Mouse (Mus musculus) liver, embryonic 13.5 days (tissue): ENCODE measurements at regions not wholly inside any gene's neighbourhood (a gene's known extent, or its start where the extent isn't known, plus 50 kb on each side); places are given as distances from the start of the nearest gene placed in this dataset.

Source experiments
- ATAC-seq: fragments of 200-750 bp; cut with Nextera tagmentation; 2 replicates; pipeline ENCODE4 v1.8.0; 2017; ENCODE audit warnings: low read depth, mild to moderate bottlenecking, moderate number of reproducible peaks, moderate library complexity
- DNase-seq: peaks from one replicate; pipeline ENCODE4 v3.0.0; 2022
- H3K27ac ChIP-seq: fragments of 300-500 bp; sonication (generic); 2 replicates; pipeline ENCODE4 v1.5.1; 2015; ENCODE audit warnings: moderate library complexity, mild to moderate bottlenecking, inconsistent platforms
- H3K27me3 ChIP-seq: fragments of 300-500 bp; sonication (generic); 2 replicates; pipeline ENCODE4 v1.6.1; 2015; ENCODE audit warnings: mild to moderate bottlenecking, inconsistent platforms
- H3K36me3 ChIP-seq: fragments of 300-500 bp; sonication (generic); 2 replicates; pipeline ENCODE4 v1.6.1; 2015; ENCODE audit warnings: mild to moderate bottlenecking, inconsistent platforms
- H3K4me1 ChIP-seq: fragments of 300-500 bp; sonication (generic); replicated peaks from 2 replicates; pipeline ENCODE4 v1.6.1; 2015; ENCODE audit warnings: inconsistent platforms
- H3K4me2 ChIP-seq: fragments of 300-500 bp; sonication (generic); 2 replicates; pipeline ENCODE4 v1.6.1; 2015; ENCODE audit warnings: inconsistent platforms, mild to moderate bottlenecking, moderate library complexity
- H3K4me3 ChIP-seq: fragments of 300-500 bp; sonication (generic); replicated peaks from 2 replicates; pipeline ENCODE4 v1.5.1; 2015; ENCODE audit warnings: mild to moderate bottlenecking, inconsistent platforms
- H3K9ac ChIP-seq: fragments of 300-500 bp; sonication (generic); 2 replicates; pipeline ENCODE4 v1.6.1; 2015; ENCODE audit warnings: mild to moderate bottlenecking, inconsistent platforms
- H3K9me3 ChIP-seq: fragments of 300-500 bp; sonication (generic); replicated peaks from 2 replicates; pipeline ENCODE4 v1.6.1; 2016; ENCODE audit warnings: inconsistent platforms
- WGBS: fragments of 180-500 bp; shearing (Covaris S2); methylation state at CpG from one replicate; pipeline ENCODE4 v1.1.7; 2015; ENCODE audit not compliant: insufficient replicate concordance; 5-methylcytosine and 5-hydroxymethylcytosine counted together

- DNase-seq (no peak), ATAC-seq (no peak)
- WGBS: 66% methylated on average over 11 of the region's 11 CpGs
- no peaks in the 10 kb centered on the region for H3K9me3 ChIP-seq
- no peaks in the 10 kb centered on the region for H3K27me3 ChIP-seq
- H3K4me3 ChIP-seq: no peak overlapping the region
- no peaks in the 10 kb centered on the region for H3K36me3 ChIP-seq
- no peak overlapping the region for H3K27ac ChIP-seq
- no peak overlapping the region for H3K4me2 ChIP-seq
- H3K4me1 ChIP-seq: peaks cover 2% of the 10 kb centered on the region; the same call in 1 of the 2 replicates
- H3K9ac ChIP-seq: no peak overlapping the region
These were observed 78.9 kb upstream of the Hes1 start for GRCm38 (mm10) chr16:29985126-29985931.

DNA sequence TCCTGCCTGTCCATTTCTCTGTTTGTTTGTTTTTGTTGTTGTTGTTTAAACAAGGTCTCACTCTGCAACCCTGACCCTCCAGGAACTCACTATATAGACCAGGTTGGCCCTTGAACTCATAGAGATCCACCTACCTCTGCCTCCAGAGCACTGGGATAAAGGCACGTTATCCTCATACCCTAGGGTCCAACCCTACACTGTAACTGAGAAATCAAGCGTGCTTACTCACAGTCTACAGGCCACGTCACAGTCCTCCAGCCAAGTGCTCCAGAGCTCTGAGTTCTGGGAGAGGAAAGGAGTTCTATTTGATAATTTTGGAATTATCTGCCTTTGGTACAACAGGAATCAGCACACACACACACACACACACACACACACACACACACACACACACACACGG, 76.6 kb upstream of the Hes1 start:
- WGBS: 76% methylated on average over 4 of the region's 4 CpGs
- H3K4me2 ChIP-seq: no peak overlapping the region
- H3K4me1 ChIP-seq: peaks cover 11% of the 10 kb centered on the region; the same call in 1 of the 2 replicates
- H3K36me3 ChIP-seq: no peaks in the 10 kb centered on the region
- ATAC-seq (no peak), DNase-seq (no peak)
- H3K27me3 ChIP-seq: no peaks in the 10 kb centered on the region
- no peak overlapping the region for H3K4me3 ChIP-seq
- H3K9me3 ChIP-seq: no peaks in the 10 kb centered on the region
- no peak overlapping the region for H3K9ac ChIP-seq
- no peak overlapping the region for H3K27ac ChIP-seq

GRCm38 (mm10) chr16:29987999-29988398, 76.2 kb upstream of the Hes1 start:
- no peak overlapping the region for H3K9ac ChIP-seq
- 84% methylated on average over 6 of the region's 6 CpGs for WGBS
- no peak overlapping the region for H3K4me3 ChIP-seq
- no peak overlapping the region for H3K27ac ChIP-seq
- no peaks in the 10 kb centered on the region for H3K36me3 ChIP-seq
- no peak overlapping the region for H3K4me2 ChIP-seq
- DNase-seq: no peak
- H3K9me3 ChIP-seq: no peaks in the 10 kb centered on the region
- H3K27me3 ChIP-seq: no peaks in the 10 kb centered on the region
- no peak for ATAC-seq
- H3K4me1 ChIP-seq: peaks cover 11% of the 10 kb centered on the region; the same call in 1 of the 2 replicates

GRCm38 (mm10) chr16:29989308-29989707, 74.9 kb upstream of the Hes1 start:
- Histone ChIP-seq H3K36me3 (no peaks in the 10 kb centered on the region), H3K9ac (no peak overlapping the region), H3K27ac (no peak overlapping the region), H3K27me3 (no peaks in the 10 kb centered on the region), H3K4me2 (no peak overlapping the region), H3K4me3 (no peak overlapping the region), H3K9me3 (no peaks in the 10 kb centered on the region), H3K4me1 (peaks cover 11% of the 10 kb centered on the region; the same call in 1 of the 2 replicates)
- ATAC-seq: no peak
- 53% methylated on average over 1 of the region's 1 CpGs for WGBS
- DNase-seq: no peak

DNA sequence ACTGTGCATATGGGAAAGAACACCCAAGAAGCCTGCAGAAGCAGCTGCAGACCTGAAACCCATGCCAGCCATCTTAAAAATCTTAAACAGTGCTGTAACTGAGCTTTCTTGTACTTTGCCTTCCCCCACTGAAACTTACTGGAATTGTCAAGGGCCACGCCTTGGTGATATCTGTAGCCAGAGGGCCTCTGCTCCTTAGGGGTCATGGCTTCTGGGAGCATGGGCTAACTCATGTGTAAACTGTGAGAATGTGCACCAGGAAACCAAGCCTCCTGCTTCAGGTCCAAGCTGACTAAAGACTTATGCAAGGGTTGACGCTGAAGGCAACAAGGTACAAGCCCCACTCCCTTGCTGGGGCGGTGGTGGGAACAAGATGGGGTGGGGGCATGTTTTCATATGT, 73.8 kb upstream of the Hes1 start:
- Histone ChIP-seq H3K36me3 (no peaks in the 10 kb centered on the region), H3K4me1 (peaks cover 11% of the 10 kb centered on the region; the same call in 1 of the 2 replicates), H3K27ac (no peak overlapping the region), H3K9me3 (no peaks in the 10 kb centered on the region), H3K27me3 (no peaks in the 10 kb centered on the region), H3K4me2 (no peak overlapping the region), H3K4me3 (no peak overlapping the region), H3K9ac (no peak overlapping the region)
- no peak for DNase-seq
- ATAC-seq: no peak
- WGBS: 41% methylated on average over 3 of the region's 3 CpGs

DNA sequence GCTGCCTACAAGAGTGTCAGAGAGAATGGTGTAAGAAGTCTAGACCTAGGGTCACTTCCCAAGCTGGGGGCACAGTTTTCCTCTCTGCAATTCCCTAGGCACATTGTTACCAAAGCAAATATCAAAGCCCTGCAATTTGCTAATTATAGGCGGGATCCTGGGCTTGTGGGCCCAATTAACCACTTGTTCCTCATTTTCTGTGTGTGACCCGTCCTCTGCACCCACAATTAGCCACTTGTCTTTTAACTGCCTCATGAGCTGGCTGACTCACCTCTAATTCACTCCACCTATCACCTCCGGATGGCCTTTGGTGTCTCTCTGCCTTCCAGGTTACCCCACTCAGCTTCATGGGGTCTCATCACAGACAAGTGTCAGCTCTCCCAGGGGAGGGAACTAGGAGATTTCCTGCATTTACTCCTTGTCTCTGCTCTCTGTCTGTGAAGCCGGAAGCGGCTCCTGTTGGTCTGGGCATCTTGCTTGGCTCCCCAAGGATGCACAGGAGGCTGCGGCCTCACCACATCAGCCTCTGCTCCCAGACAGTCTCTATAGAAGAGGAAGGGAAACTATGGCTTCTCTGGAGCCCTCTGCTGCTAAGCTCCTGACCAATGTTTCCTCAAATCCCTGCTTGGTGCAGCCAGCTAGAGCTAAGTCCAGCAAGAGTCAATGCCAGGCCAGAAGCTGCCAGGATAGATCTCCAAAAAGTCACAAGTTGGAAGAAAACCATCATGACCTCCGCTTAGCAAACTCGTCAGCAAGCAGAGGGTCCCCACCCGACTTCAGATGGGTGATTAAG, 73.2 kb upstream of the Hes1 start:
- ATAC-seq (no peak), DNase-seq (no peak)
- no peaks in the 10 kb centered on the region for H3K9me3 ChIP-seq
- WGBS: 54% methylated on average over 9 of the region's 9 CpGs
- H3K4me3 ChIP-seq: no peak overlapping the region
- H3K4me1 ChIP-seq: peaks cover 14% of the 10 kb centered on the region; the same call in 1 of the 2 replicates
- H3K4me2 ChIP-seq: no peak overlapping the region
- H3K36me3 ChIP-seq: no peaks in the 10 kb centered on the region
- no peak overlapping the region for H3K9ac ChIP-seq
- H3K27ac ChIP-seq: no peak overlapping the region
- H3K27me3 ChIP-seq: no peaks in the 10 kb centered on the region

DNA sequence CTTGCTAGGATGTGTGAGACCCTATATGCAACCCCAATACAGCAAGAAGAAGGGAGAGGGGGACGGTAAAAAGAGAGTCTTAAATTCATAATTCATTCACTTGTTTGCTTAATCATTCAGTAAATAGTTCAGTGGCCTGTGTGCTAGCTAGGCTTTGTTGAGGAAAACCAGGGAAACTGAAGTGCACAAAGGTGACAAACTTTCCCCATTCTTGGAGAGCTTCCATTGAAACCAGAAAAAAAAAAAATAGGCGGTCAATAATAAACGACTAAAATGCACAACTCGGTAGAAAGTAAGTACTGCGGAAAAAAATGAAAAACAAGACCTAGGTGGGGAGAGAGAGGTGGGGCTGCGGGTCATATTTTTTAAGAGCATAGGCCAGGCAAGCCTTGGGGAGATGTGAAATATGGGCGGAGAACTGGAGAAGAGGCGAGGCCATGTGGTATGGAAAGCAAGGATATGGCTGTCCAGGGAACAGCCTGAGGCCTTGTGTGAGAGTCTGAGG, 72.3 kb upstream of the Hes1 start:
- Histone ChIP-seq H3K27ac (no peak overlapping the region), H3K9ac (no peak overlapping the region), H3K9me3 (no peaks in the 10 kb centered on the region), H3K4me2 (no peak overlapping the region), H3K4me3 (no peak overlapping the region), H3K4me1 (peaks cover 19% of the 10 kb centered on the region; the same call in 1 of the 2 replicates), H3K36me3 (no peaks in the 10 kb centered on the region), H3K27me3 (no peaks in the 10 kb centered on the region)
- DNase-seq: no peak
- 68% methylated on average over 8 of the region's 8 CpGs for WGBS
- no peak for ATAC-seq

DNA sequence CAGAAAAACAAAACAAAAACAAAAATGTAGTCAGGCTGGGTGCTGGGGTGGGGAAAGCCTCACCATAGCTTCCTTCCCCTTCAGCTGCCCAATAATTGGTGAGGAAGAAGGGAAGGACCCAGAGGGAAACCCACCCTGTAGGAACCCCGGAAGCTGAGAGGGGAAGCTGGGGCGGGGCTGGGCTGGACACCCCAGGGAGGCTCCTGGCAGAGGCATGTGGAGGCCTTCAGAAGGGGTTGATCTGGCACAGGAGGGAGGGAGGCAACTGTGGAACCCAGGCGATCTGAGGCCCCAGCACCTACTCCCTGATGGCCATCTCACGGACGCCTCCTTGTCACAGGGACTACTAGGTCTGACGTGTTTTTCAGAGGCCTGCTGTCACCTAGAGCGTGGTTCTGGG, 71.1 kb upstream of the Hes1 start:
- no peak for DNase-seq

DNA sequence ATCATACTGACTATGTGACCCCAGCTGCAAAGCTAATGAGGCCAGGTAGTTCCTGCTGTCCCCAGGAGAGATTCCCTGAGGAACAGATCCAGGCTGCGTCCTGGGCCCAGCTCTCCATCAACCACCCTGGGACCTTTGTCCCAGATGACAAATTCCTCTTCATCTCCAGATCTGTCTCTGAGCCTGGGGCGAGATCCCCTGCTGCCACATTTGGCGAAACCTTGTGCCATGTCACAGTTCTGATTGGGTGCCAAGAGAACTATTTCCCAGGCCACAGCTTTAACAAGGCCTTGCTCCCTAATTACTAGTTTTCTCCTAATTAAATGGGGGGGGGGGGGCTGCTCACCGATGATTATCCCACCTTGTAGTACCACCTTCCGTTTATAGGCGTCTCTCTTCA, 70.6 kb upstream of the Hes1 start:
- Histone ChIP-seq H3K36me3 (no peaks in the 10 kb centered on the region), H3K27ac (no peak overlapping the region), H3K4me2 (no peak overlapping the region), H3K9ac (no peak overlapping the region), H3K4me1 (peaks cover 26% of the 10 kb centered on the region; the same call in 1 of the 2 replicates), H3K4me3 (no peak overlapping the region), H3K9me3 (no peaks in the 10 kb centered on the region), H3K27me3 (no peaks in the 10 kb centered on the region)
- no peak for DNase-seq
- 67% methylated on average over 6 of the region's 6 CpGs for WGBS
- ATAC-seq: no peak

More for the DNA sequence above, 71.1 kb upstream of the Hes1 start:
- no peaks in the 10 kb centered on the region for H3K36me3 ChIP-seq
- 55% methylated on average over 7 of the region's 7 CpGs for WGBS
- no peak for ATAC-seq
- no peaks in the 10 kb centered on the region for H3K27me3 ChIP-seq
- H3K4me3 ChIP-seq: no peak overlapping the region
- H3K9ac ChIP-seq: no peak overlapping the region
- H3K4me1 ChIP-seq: peaks cover 26% of the 10 kb centered on the region; the same call in 1 of the 2 replicates
- H3K4me2 ChIP-seq: no peak overlapping the region
- no peaks in the 10 kb centered on the region for H3K9me3 ChIP-seq
- no peak overlapping the region for H3K27ac ChIP-seq

DNA sequence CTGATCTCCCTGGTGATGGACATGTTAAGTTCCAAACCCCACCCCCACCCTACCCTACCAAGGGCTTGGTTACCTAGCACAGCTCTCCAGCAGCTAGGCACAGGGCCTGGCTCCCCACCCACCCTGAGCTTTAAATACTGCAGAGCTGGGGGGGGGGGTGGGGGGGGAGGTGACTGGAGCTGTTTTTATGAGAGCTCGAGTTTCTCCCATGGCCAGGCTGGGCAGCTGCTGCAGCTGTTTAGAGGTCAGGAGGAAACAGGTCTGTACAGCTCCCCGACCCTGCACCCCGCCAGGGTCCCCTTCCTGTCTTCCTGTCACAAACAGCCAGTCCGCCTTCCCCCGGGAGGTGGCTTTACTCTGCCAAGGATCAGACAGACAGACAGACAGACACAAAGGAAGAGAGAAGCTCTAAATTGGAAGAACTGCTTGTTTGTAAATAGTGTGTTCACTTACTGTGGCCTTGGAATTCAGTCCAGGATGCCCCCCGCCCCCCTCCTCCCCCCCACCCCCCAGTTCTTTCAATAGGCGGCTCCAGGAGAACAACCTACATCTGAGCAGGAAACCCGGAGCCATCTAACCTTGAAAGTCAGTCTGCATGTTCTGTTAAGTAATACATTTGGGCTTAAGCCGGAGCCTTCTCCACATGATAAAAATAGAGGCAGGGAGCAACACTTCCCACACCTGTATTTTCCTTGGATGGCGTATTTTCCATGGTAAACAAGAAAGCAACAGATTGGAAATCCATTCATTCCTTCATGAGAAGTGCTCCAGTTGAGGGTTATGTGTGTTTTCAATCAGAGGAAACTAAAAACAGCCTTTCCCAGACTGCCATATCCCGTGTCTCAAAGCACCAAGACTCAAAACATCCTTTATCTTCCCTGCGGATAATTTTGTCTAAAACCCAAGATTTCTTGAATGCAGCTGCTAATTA, 67.8 kb upstream of the Hes1 start:
- no peaks in the 10 kb centered on the region for H3K27me3 ChIP-seq
- ATAC-seq (peak; percentile 29; the same call in 1 of the 2 replicates), DNase-seq (no peak)
- no peaks in the 10 kb centered on the region for H3K36me3 ChIP-seq
- WGBS: 25% methylated on average over 12 of the region's 12 CpGs
- no peak overlapping the region for H3K27ac ChIP-seq
- H3K9me3 ChIP-seq: no peaks in the 10 kb centered on the region
- H3K4me2 ChIP-seq: no peak overlapping the region
- H3K4me1 ChIP-seq: peaks cover 20% of the 10 kb centered on the region; the same call in 1 of the 2 replicates
- no peak overlapping the region for H3K9ac ChIP-seq
- no peak overlapping the region for H3K4me3 ChIP-seq
